9 mouse cellular contexts compared by ENCODE assay signal in genomic region chr8:122666338-122666764, GRCm38 (mm10). TPM values are rescaled to one million over a fixed set of nuclear protein-coding genes. Genes with fewer than 3 reads are reported as not detected.
A peak's percentile ranks its signal among the peaks of the same experiment; 100 is the strongest.
DNase-seq lines count a peak whose midpoint lies in the region; ATAC-seq and TF ChIP-seq lines count a peak whose summit lies in the region.
"Had no signal": no experiment of that assay in that cellular context is flagged by ENCODE, and none has a peak within 500 bp of the region (broad histone marks: within the 10 kb centered on the region; RNA-seq: fewer than 3 reads in every experiment).

No protein-coding gene starts in this region.

- H3K9me3 ChIP-seq in heart, embryonic 11.5 days (replicated peaks; ENCODE audit: control insufficient read depth, low read length): no peaks in the 10 kb centered on the region

- H3K36me3 ChIP-seq in heart, embryonic 11.5 days (ENCODE audit: control insufficient read depth, insufficient read depth, low read length): no peaks in the 10 kb centered on the region

- peak overlapping the region; percentile 39 for H3K4me3 ChIP-seq in gastrocnemius, adult 2 months
- H3K4me3 ChIP-seq in heart, embryonic 11.5 days (ENCODE audit: low read depth, low read length): no peak overlapping the region

- 16% methylated on average over 9 of the region's 9 CpGs for WGBS in heart, embryonic 11.5 days (ENCODE audit: insufficient replicate concordance)

- H3K4me1 ChIP-seq in heart, embryonic 11.5 days (ENCODE audit: control insufficient read depth, insufficient read depth, low read length): peaks cover 52% of the 10 kb centered on the region

- TF ChIP-seq CTCF in gastrocnemius, adult 2 months (IDR thresholded peaks at IDR 0.05): no peak

- intact Hi-C loops in gastrocnemius, adult 2 months (cut with DNase I): no loop called here

- DNase-seq in gastrocnemius, adult 2 months: no peak
- no peak for DNase-seq in gastrocnemius, adult 18-20 months (ENCODE audit: low spot score)
- peak; percentile 84 to 87 for DNase-seq in adrenal gland, postnatal 36 days
- DNase-seq in kidney, postnatal 14 days: peak; percentile 49
- DNase-seq in frontal cortex, postnatal 14 days (ENCODE audit: low spot score in 2 of 2): no peak

- peak overlapping the region; percentile 82 for H3K27ac ChIP-seq in gastrocnemius, adult 2 months
- no peak overlapping the region for H3K27ac ChIP-seq in heart, embryonic 11.5 days (ENCODE audit: low read depth, low read length)
- H3K27ac ChIP-seq: macrophage had no signal

- peaks cover 6% of the 10 kb centered on the region; the same call in 1 of the 2 replicates for H3K27me3 ChIP-seq in heart, embryonic 11.5 days (ENCODE audit: control insufficient read depth, insufficient read depth, low read length)

- no peak for ATAC-seq in heart, embryonic 11.5 days (replicated peaks; ENCODE audit: insufficient number of reproducible peaks, low FRiP score, low TSS enrichment)
- ATAC-seq in megakaryocyte, adult 5-6 weeks (ENCODE audit: poor library complexity, severe bottlenecking): peak; percentile 39
- no peak for ATAC-seq in cerebellum, adult (ENCODE audit: insufficient number of reproducible peaks, low FRiP score, low TSS enrichment)

- H3K9ac ChIP-seq in heart, embryonic 11.5 days (ENCODE audit: low read depth, low read length): no peak overlapping the region

- H3K4me2 ChIP-seq in heart, embryonic 11.5 days: peak overlapping the region; percentile 31

RNA-seq across cellular contexts. Expression of gene Cbfa2t3, which starts 32.6 kb away (rescaled TPM):
- 10 to 100 TPM; 18.8 to 23.4 TPM for total RNA-seq in gastrocnemius, adult 2 months (2021)
- total RNA-seq in gastrocnemius, adult 18-20 months (2021): 10 to 100 TPM; 16.1 to 25.9 TPM
- 10 to 100 TPM in 1 of 2 experiments, 1 to 10 TPM in 1; 8.7 to 13.7 TPM for total RNA-seq in adrenal gland, postnatal 36 days (2021)
- polyA plus RNA-seq in heart, embryonic 11.5 days (2014; fragmentation: Nextera tagmentation; extraction: Ambion mirVana): 5.2 and 5.4 TPM in 2 replicates
- total RNA-seq in megakaryocyte, adult 5-6 weeks (2015): 29.5 and 30.0 TPM in 2 replicates
- total RNA-seq in megakaryocyte, adult 5-6 weeks (2017): 25.1 and 26.5 TPM in 2 replicates

RNA-seq across cellular contexts. Expression of gene Pabpn1l, which starts 43.8 kb away (rescaled TPM):
- total RNA-seq in gastrocnemius, adult 2 months (2021): not detected
- not detected for total RNA-seq in gastrocnemius, adult 18-20 months (2021)
- total RNA-seq in adrenal gland, postnatal 36 days (2021): not detected
- not detected in 2 replicates for polyA plus RNA-seq in heart, embryonic 11.5 days (2014; fragmentation: Nextera tagmentation; extraction: Ambion mirVana)
- 0.27 TPM in 1 of 2 replicates, not detected in the other for total RNA-seq in megakaryocyte, adult 5-6 weeks (2015)
- not detected in 2 replicates for total RNA-seq in megakaryocyte, adult 5-6 weeks (2017)
- polyA plus RNA-seq: macrophage had no signal

RNA-seq across cellular contexts. Expression of gene Trappc2l, which starts 54.9 kb away (rescaled TPM):
- 10 to 100 TPM; 39.3 to 45.5 TPM for total RNA-seq in gastrocnemius, adult 2 months (2021)
- total RNA-seq in gastrocnemius, adult 18-20 months (2021): 10 to 100 TPM; 39.9 to 46.1 TPM
- total RNA-seq in adrenal gland, postnatal 36 days (2021): 10 to 100 TPM; 49.9 to 64.4 TPM
- polyA plus RNA-seq in heart, embryonic 11.5 days (2014; fragmentation: Nextera tagmentation; extraction: Ambion mirVana): 49.8 and 60.0 TPM in 2 replicates
- 85.8 and 88.2 TPM in 2 replicates for total RNA-seq in megakaryocyte, adult 5-6 weeks (2015)
- 33.0 and 37.6 TPM in 2 replicates for total RNA-seq in megakaryocyte, adult 5-6 weeks (2017)

RNA-seq across cellular contexts. Expression of gene Galns, which starts 55.1 kb away (rescaled TPM):
- total RNA-seq in gastrocnemius, adult 2 months (2021): 1 to 10 TPM; 1.0 to 1.1 TPM
- 1 to 10 TPM; 1.0 to 1.1 TPM for total RNA-seq in gastrocnemius, adult 18-20 months (2021)
- total RNA-seq in adrenal gland, postnatal 36 days (2021): 1 to 10 TPM; 6.0 to 6.8 TPM
- 11.4 and 12.3 TPM in 2 replicates for polyA plus RNA-seq in heart, embryonic 11.5 days (2014; fragmentation: Nextera tagmentation; extraction: Ambion mirVana)
- 52.6 and 53.0 TPM in 2 replicates for total RNA-seq in megakaryocyte, adult 5-6 weeks (2015)
- total RNA-seq in megakaryocyte, adult 5-6 weeks (2017): 57.5 and 63.1 TPM in 2 replicates

Comparison
In these comparisons a context has a peak if more than half of its experiments do, and no peak if none do; other contexts are left out.
1. DNase-seq: peak in adrenal gland, postnatal 36 days (2 of 2) and kidney, postnatal 14 days (single experiment); none in gastrocnemius, adult 2 months (single experiment), gastrocnemius, adult 18-20 months (single experiment) and frontal cortex, postnatal 14 days (0 of 2).